Mouse (Mus musculus): ENCODE measurements at regions not wholly inside any gene's neighbourhood (a gene's known extent, or its start where the extent isn't known, plus 50 kb on each side); places are given as distances from the start of the nearest gene placed in this dataset.

GRCm38 (mm10) chr3:136376893-136377292, 51.0 kb upstream of the Bank1 start:
- DNase-seq (ENCODE audit: extremely low spot score in 1 of 2, low spot score in 2 of 2), result no peak
- intact Hi-C loops (cut with DNase I), result loop anchor here (5.0 to 10.0 kb wide), 3 partner anchors 275 to 490 kb away; no protein-coding TSS in a partner anchor
- no peak overlapping the region for H3K4me3 ChIP-seq
- no peak for TF ChIP-seq CTCF (IDR thresholded peaks at IDR 0.05)
- no peak overlapping the region for H3K27ac ChIP-seq
